Mouse (Mus musculus) megakaryocyte, embryonic 14.5 days (primary cell): Measurements from ENCODE around the gene D630039A03Rik.

Source experiments
- FLI1 ChIP-seq: IDR thresholded peaks from 2 replicates; pipeline ENCODE4 v1.6.1; 2012; ENCODE audit warnings: low read length, inconsistent platforms, mixed read lengths
- GATA1 ChIP-seq: IDR thresholded peaks from 3 replicates; pipeline ENCODE4 v1.6.1; 2012; ENCODE audit warnings: mixed read lengths, low read length, inconsistent platforms, borderline replicate concordance

GRCm38 (mm10) chr4:57952891-57953290 lies 36.8 kb upstream of the D630039A03Rik start:
- TF ChIP-seq GATA1, result no peak
- TF ChIP-seq FLI1, result no peak
